Mouse (Mus musculus) myocyte (in vitro differentiated cells): Measurements from ENCODE around the gene BC030870. TPM values are rescaled to one million over a fixed set of nuclear protein-coding genes. Genes with fewer than 3 reads are reported as not detected.

Experiments
- H3K27me3 ChIP-seq: one replicate; pipeline ENCODE4 v1.6.1; 2011; ENCODE audit not compliant: control insufficient read depth, insufficient read depth, insufficient read length
- H3K36me3 ChIP-seq: one replicate; pipeline ENCODE4 v1.6.1; 2011; ENCODE audit not compliant: control insufficient read depth, insufficient read depth
- H3K4me2 ChIP-seq: one replicate; pipeline ENCODE4 v1.6.1; 2011; ENCODE audit warnings: low read depth, control low read depth
- H3K4me3 ChIP-seq: one replicate; pipeline ENCODE4 v1.5.1; 2011; ENCODE audit warnings: mild to moderate bottlenecking, control low read depth, moderate library complexity
- H3K79me2 ChIP-seq: one replicate; pipeline ENCODE4 v1.6.1; 2011; ENCODE audit not compliant: control insufficient read depth, insufficient read depth
- H3ac ChIP-seq: one replicate; pipeline ENCODE4 v1.6.1; 2011; ENCODE audit not compliant: control insufficient read depth, insufficient read length
- CEBPB ChIP-seq: IDR thresholded peaks from 2 replicates; pipeline ENCODE4 v1.6.1; 2011; ENCODE audit warnings: mild to moderate bottlenecking, moderate library complexity; ENCODE audit not compliant: poor library complexity, insufficient read depth, severe bottlenecking
- E2F4 ChIP-seq: IDR thresholded peaks from one replicate; pipeline ENCODE4 v1.6.1; 2011; ENCODE audit warnings: mild to moderate bottlenecking, control low read depth, moderate library complexity; ENCODE audit not compliant: insufficient read depth
- MAX ChIP-seq: IDR thresholded peaks from one replicate; pipeline ENCODE4 v1.6.1; 2011; ENCODE audit warnings: low read depth, mild to moderate bottlenecking, control low read depth
- MYOD1 ChIP-seq, 3 experiments: IDR thresholded peaks; one replicate each; pipeline ENCODE4 v1.6.1; 2011; ENCODE audit warnings: control low read depth in 2 of 3, low read depth in 2 of 3, mild to moderate bottlenecking in 2 of 3, moderate library complexity in 1 of 3; ENCODE audit not compliant: insufficient read length in 2 of 3, control insufficient read depth in 1 of 3
- MYOG ChIP-seq, 3 experiments: IDR thresholded peaks; one replicate each; pipeline ENCODE4 v1.6.1; 2011; ENCODE audit warnings: control low read depth in 2 of 3, low read depth in 2 of 3, mild to moderate bottlenecking in 2 of 3; ENCODE audit not compliant: insufficient read length in 2 of 3, control insufficient read depth in 1 of 3, insufficient read depth in 1 of 3
- POLR2A ChIP-seq: IDR thresholded peaks from one replicate; pipeline ENCODE4 v1.6.1; 2011; ENCODE audit warnings: low read depth, mild to moderate bottlenecking, control low read depth, moderate library complexity; ENCODE audit not compliant: insufficient read length
- POLR2AphosphoS2 ChIP-seq: IDR thresholded peaks from one replicate; pipeline ENCODE4 v1.6.1; 2011; ENCODE audit warnings: low read depth, control low read depth; ENCODE audit not compliant: insufficient read length
- REST ChIP-seq: IDR thresholded peaks from one replicate; pipeline ENCODE4 v1.6.1; 2011; ENCODE audit warnings: mild to moderate bottlenecking, control low read depth, moderate library complexity; ENCODE audit not compliant: insufficient read depth, insufficient read length
- SRF ChIP-seq: IDR thresholded peaks from one replicate; pipeline ENCODE4 v1.6.1; 2011; ENCODE audit warnings: low read depth; ENCODE audit not compliant: control insufficient read depth, insufficient read length
- TCF12 ChIP-seq: IDR thresholded peaks from one replicate; pipeline ENCODE4 v1.6.1; 2011; ENCODE audit warnings: mild to moderate bottlenecking, control low read depth; ENCODE audit not compliant: poor library complexity, insufficient read depth, severe bottlenecking
- TCF3 ChIP-seq: IDR thresholded peaks from one replicate; pipeline ENCODE4 v1.6.1; 2011; ENCODE audit warnings: low read depth, control low read depth; ENCODE audit not compliant: insufficient read length
- USF1 ChIP-seq: IDR thresholded peaks from one replicate; pipeline ENCODE4 v1.6.1; 2011; ENCODE audit warnings: low read depth, mild to moderate bottlenecking, control low read depth, moderate library complexity
- polyA plus RNA-seq: library from polyadenylated mRNA; unstranded; fragments of >200 nt; fragmentation: generic; extraction: Trizol; gene quantifications from one replicate; pipeline ENCODE4 v1.2.1, GENCODE M21; 2012; ENCODE audit warnings: missing spikeins

The BC030870 gene
- polyA plus RNA-seq, 1 experiment: not detected

DNA sequence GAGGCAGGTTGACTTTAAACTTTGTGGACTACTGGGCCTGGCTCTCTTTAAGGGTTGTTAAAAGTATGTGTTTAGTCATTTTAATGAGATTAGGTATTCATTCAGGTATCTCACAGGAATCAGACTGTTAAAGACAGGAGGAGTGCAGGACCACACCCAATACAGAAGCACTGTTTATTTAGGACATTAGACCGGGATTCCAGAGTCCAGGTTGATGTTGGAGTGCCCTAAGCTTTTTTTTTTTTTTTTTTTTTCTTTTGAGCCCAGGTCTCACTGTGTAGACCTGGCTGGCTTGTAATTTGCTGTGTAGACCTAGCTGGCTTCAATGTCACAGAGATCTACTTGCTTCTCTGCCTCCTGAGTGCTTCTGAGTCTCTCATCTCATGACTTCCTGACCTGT, 3.3 kb downstream of the BC030870 start:
- Histone ChIP-seq H3K36me3 (no peaks in the 10 kb centered on the region), H3K4me3 (no peak overlapping the region), H3K4me2 (no peak overlapping the region), H3ac (no peak overlapping the region), H3K27me3 (no peaks in the 10 kb centered on the region), H3K79me2 (no peaks in the 10 kb centered on the region)
- TF ChIP-seq TCF12: no peak
- TF ChIP-seq TCF3: no peak
- no peak for TF ChIP-seq REST
- no peak for TF ChIP-seq POLR2A
- no peak for TF ChIP-seq SRF
- TF ChIP-seq MYOG (IDR thresholded peaks at IDR 0.05; ENCODE audit: control insufficient read depth in 1 of 3, insufficient read depth in 1 of 3, insufficient read length in 2 of 3, low read depth in 2 of 3): no peak
- no peak for TF ChIP-seq USF1

DNA sequence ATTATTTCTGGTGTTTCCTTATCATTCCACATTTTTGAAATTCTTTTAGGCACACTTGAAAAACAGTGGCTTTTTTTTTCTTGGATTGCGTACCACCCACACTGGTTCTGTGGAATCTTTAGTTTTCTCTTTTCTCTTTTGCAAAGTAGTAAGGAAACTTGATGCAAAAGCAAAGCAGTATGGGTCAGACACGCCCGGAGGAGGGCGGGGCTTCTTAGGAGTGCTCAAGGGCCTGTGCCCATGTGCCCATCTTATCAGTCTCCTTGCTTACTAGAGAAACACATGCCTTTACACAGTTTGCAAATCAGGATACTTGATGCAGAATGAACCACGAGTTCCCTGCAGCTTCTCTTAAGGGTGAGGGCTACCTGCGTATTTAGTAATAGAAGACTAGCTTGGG, 17.3 kb downstream of the BC030870 start:
- Histone ChIP-seq H3K79me2 (no peaks in the 10 kb centered on the region), H3ac (no peak overlapping the region), H3K27me3 (no peaks in the 10 kb centered on the region), H3K4me3 (no peak overlapping the region), H3K4me2 (no peak overlapping the region), H3K36me3 (no peaks in the 10 kb centered on the region)
- TF ChIP-seq USF1 (no peak), TCF3 (no peak)

DNA sequence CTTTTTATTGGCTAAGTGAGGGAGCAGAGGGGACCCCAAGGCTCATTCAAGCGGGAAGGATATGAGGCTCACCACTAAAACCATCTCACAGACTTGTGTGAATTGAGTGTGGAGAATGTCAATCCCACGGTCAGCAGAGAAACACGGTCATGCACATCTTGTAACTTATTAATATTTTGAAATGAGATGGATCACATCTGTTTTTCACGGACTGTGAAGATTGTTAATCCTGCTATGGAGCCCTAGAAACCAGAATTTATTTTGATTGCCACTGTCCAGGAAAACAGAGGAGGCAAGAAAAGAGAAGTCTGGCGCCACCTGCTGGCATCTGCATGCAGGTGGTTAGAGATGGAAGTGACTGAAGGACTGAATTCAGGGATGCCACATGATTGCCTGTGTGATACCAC, 19.1 kb downstream of the BC030870 start:
- H3K27me3 ChIP-seq: no peaks in the 10 kb centered on the region

DNA sequence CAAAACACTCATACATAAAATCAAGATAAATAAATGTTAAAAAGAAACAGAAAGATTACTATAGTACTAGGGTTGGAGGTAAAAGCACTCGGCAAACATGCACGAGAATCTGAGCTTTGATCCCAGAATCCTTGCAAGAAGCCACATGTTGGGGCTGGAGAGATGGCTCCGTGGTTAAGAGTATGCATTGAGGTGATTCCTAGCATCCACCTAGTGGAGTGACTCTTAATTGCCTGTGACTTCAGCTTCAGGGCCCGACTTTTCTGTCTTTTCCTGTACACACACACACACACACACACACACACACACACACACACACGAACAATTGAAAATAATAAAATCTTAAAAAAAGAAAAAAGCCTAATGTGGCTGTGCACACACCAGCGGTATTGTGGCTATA, 20.4 kb downstream of the BC030870 start:
- Histone ChIP-seq H3K79me2 (no peaks in the 10 kb centered on the region), H3K27me3 (no peaks in the 10 kb centered on the region), H3K36me3 (no peaks in the 10 kb centered on the region), H3K4me3 (no peak overlapping the region), H3K4me2 (no peak overlapping the region), H3ac (no peak overlapping the region)
- TF ChIP-seq MAX (no peak), POLR2AphosphoS2 (no peak), MYOD1 (IDR thresholded peaks at IDR 0.05; ENCODE audit: control insufficient read depth in 1 of 3, insufficient read length in 2 of 3, low read depth in 2 of 3) (no peak), CEBPB (no peak), SRF (no peak), E2F4 (no peak), TCF3 (no peak), MYOG (IDR thresholded peaks at IDR 0.05; ENCODE audit: control insufficient read depth in 1 of 3, insufficient read depth in 1 of 3, insufficient read length in 2 of 3, low read depth in 2 of 3) (no peak), POLR2A (no peak), TCF12 (no peak), REST (no peak), USF1 (no peak)

More for the DNA sequence above, 19.1 kb downstream of the BC030870 start:
- no peak overlapping the region for H3K4me2 ChIP-seq
- no peak for TF ChIP-seq POLR2AphosphoS2
- no peak for TF ChIP-seq TCF3
- TF ChIP-seq MYOD1 (IDR thresholded peaks at IDR 0.05; ENCODE audit: control insufficient read depth in 1 of 3, insufficient read length in 2 of 3, low read depth in 2 of 3): no peak
- TF ChIP-seq POLR2A: no peak
- TF ChIP-seq MAX: no peak
- TF ChIP-seq MYOG (IDR thresholded peaks at IDR 0.05; ENCODE audit: control insufficient read depth in 1 of 3, insufficient read depth in 1 of 3, insufficient read length in 2 of 3, low read depth in 2 of 3): no peak
- no peak for TF ChIP-seq SRF
- TF ChIP-seq E2F4: no peak
- no peak for TF ChIP-seq REST
- no peak for TF ChIP-seq CEBPB
- TF ChIP-seq TCF12: no peak
- no peak for TF ChIP-seq USF1
- H3K36me3 ChIP-seq: no peaks in the 10 kb centered on the region
- H3K4me3 ChIP-seq: no peak overlapping the region
- H3ac ChIP-seq: no peak overlapping the region
- no peaks in the 10 kb centered on the region for H3K79me2 ChIP-seq

DNA sequence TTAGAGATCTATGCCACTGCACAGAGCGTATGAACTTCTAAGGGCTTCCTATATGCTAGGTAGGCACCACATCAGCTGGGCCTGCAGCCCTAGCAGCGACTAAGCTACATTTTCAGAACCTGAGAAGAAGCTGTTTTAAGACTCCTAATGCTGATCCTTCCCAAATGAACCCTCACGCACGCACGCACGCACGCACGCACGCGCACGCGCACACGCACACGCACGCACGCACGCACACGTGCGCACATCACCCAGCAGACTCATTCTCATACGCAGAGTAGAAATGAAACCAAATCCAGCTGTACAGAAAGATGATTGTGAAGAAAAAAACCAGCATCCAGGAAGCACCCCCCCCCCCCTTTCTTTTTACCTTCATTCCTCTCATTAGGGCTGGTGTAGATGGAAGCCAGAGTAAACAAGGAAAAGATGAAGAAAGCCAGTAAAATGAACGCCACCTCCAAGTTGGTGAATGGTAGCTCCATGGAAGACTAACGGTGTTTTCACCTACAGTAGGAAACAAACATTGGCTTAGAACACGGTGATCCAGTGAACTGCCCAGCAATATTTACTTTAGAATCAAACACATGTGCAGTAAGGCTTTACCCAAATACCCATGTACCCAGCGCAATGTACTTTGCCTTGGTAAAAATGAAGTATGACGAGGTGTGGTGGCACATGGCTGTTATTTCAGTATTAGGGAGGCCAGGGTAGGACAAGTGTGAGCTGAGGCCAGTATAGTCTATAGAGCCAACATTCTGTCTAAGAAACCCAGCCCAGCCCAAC, 21.2 kb downstream of the BC030870 start:
- no peak overlapping the region for H3ac ChIP-seq
- H3K36me3 ChIP-seq: no peaks in the 10 kb centered on the region
- TF ChIP-seq POLR2A: no peak
- no peak for TF ChIP-seq SRF
- TF ChIP-seq POLR2AphosphoS2: no peak
- no peak for TF ChIP-seq TCF12
- TF ChIP-seq CEBPB: no peak
- TF ChIP-seq MYOD1 (IDR thresholded peaks at IDR 0.05; ENCODE audit: control insufficient read depth in 1 of 3, insufficient read length in 2 of 3, low read depth in 2 of 3): no peak
- TF ChIP-seq USF1: no peak
- no peak for TF ChIP-seq MAX
- no peak for TF ChIP-seq E2F4
- no peak for TF ChIP-seq TCF3
- no peak for TF ChIP-seq REST
- no peak for TF ChIP-seq MYOG (IDR thresholded peaks at IDR 0.05; ENCODE audit: control insufficient read depth in 1 of 3, insufficient read depth in 1 of 3, insufficient read length in 2 of 3, low read depth in 2 of 3)
- H3K27me3 ChIP-seq: no peaks in the 10 kb centered on the region
- H3K4me2 ChIP-seq: no peak overlapping the region
- H3K79me2 ChIP-seq: no peaks in the 10 kb centered on the region
- no peak overlapping the region for H3K4me3 ChIP-seq
